Mouse (Mus musculus) brown adipose tissue, adult 24 weeks (tissue): ENCODE measurements around the gene Fbxo34. TPM values are rescaled to one million over a fixed set of nuclear protein-coding genes. Genes with fewer than 3 reads are reported as not detected.

ENCODE experiments used
- H3K27ac ChIP-seq: fragments of 200-500 bp; replicated peaks from 2 replicates; pipeline ENCODE4 v1.5.1; 2012; ENCODE audit warnings: low read depth, mild to moderate bottlenecking, low read length
- H3K4me1 ChIP-seq: fragments of 200-500 bp; 2 replicates; pipeline ENCODE4 v1.6.1; 2012; ENCODE audit warnings: low read length, mixed read lengths; ENCODE audit not compliant: control insufficient read depth, insufficient read depth, insufficient read length
- H3K4me3 ChIP-seq: fragments of 200-500 bp; 2 replicates; pipeline ENCODE4 v1.5.1; 2012; ENCODE audit warnings: low read depth, mild to moderate bottlenecking, low read length, moderate library complexity; ENCODE audit not compliant: insufficient read depth
- polyA plus RNA-seq: library from polyadenylated mRNA; stranded (reverse); fragments of >200 nt; gene quantifications from 2 replicates; pipeline ENCODE4 v1.2.4, GENCODE M21; 2012; ENCODE audit not compliant: missing spikeins, insufficient read depth, insufficient read length

Fbxo34 gene
- polyA plus RNA-seq, 1 experiment: 4.9 TPM

DNA sequence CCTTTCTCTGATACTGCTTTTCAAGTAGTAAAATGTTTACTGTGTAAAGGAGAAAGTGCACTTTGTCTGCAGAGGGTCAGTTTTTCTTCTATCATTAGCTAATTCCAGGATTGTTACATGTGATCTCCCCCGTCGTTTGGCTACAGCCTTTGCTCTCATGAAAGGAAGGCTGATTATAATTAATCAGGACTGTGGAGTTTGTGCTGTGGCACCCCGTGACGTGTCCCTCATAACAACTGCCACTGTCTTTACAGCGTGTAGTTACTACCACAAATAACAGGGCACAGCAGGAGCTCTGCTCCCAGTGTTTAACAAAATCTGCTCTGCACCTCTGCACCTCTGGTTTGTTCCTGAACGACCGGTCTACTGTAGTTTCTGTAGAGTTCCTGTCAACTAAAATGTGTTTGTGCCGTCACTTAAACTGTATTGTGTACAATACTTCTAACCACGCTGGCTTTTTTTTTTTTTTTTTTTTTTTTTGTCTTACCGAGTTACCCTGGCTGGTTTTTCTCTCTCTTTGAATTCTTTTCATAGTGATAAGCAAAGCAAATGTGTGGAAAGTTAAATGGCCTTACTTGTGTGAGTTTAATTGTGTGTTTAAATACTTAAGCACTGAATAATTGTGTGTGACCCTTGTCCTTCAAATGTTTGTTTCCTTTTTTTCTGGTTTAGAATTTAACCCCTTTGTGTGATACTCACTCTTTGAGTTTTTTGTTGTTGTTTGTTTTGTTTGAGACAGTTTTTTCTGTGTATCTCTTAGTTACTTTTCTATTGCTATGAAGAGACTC lies 39.3 kb downstream of the Fbxo34 start:
- H3K27ac ChIP-seq: peak overlapping the region; percentile 82
- peak overlapping the region; percentile 7; the same call in 1 of the 2 replicates for H3K4me3 ChIP-seq
- peaks cover 27% of the 10 kb centered on the region for H3K4me1 ChIP-seq

DNA sequence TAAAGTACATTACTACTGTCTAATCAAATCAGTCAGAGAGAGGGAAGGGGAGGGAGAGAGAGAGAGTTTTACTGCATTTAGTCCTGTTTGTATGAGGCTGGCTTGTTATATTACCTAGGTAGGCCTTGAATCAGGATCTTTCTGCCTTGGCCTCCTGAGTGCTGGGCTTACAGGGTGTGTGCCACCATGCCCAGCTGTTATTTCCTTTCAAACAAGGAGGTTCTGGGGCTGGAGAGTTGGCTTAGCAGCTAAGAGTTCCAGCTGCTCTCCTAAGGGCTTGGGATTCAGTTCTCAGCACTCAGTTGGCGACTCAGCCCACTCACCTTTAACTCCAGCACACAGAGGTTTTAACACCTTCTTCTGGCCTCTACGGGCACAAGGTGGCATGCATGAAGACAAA lies 40.5 kb downstream of the Fbxo34 start:
- H3K4me3 ChIP-seq: no peak overlapping the region
- peaks cover 27% of the 10 kb centered on the region for H3K4me1 ChIP-seq
- H3K27ac ChIP-seq: peak overlapping the region; percentile 15; the same call in 1 of the 2 replicates

DNA sequence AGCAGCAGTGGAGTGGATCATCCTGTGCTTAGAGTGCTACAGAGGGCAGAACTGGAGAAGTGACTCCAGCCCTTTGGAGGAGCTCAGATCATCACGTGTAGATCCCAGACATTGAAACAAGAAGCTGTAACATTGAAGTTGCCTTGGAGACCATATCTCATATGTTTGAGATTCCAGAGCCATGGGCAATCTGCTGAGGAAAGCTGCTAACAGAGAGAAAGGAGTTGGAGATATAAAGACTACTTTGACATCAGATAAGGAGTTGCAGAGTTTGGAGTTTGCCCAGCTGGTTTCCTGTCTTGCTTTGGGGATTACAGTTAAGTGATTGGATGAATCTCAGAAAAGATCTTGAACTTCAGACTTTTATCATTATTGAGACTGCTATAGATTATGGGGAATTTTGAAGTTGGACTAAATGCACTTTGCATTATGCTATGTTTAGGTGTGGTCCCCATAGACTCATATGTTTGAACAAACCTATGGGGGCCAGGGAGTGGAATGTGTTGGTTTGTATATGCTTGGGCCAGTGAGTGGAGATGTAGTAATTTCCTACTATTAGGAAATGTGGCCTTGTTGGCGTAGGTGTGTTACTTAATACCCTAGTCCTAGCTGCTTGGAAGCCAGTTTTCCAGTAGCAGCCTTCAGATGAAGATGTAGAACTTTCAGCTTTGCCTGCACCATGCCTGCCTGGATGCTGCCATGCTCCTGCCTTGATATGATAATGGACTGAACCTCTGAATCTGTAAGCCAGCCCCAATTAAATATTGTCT lies 43.6 kb downstream of the Fbxo34 start:
- H3K4me1 ChIP-seq: peaks cover 21% of the 10 kb centered on the region
- H3K4me3 ChIP-seq: no peak overlapping the region
- no peak overlapping the region for H3K27ac ChIP-seq

DNA sequence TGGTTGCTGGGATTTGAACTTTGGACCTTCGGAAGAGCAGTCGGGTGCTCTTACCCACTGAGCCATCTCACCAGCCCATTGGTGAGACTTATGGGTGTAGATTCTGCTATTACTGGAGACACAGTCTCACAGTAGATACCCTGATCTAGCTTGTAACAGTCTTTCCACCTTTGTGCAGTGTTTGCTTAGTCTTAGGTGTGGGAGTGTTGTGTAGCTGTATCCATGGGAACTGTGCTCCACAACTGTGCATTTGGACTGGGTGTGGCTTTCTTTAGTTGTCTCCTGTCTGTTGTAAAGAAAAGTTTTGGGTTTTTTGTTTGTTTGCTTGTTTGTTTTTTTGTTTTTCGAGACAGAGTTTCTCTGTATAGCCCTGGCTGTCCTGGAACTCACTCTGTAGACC lies 45.7 kb downstream of the Fbxo34 start:
- Histone ChIP-seq H3K27ac (no peak overlapping the region), H3K4me3 (no peak overlapping the region), H3K4me1 (peaks cover 8% of the 10 kb centered on the region)

DNA sequence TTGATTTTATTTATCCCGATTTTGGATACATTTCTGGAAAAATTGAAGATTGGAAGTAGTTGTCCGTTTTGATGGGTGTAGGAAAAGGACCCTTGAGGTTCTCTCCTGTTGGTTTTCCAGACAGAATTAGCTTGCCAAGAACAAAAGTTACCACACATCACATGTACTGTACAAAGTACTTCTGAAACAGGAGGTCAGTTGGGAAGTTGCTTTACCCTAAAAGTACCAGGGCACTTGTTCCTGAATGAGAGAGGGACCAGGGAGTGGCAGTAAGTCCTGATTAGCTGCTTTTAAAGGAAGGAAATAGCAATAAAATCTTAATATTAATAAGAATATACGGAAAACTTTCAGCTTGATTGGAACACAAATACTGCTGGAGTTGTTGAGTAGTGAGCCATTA lies 46.9 kb downstream of the Fbxo34 start:
- peak overlapping the region; percentile 17; the same call in 1 of the 2 replicates for H3K27ac ChIP-seq
- H3K4me3 ChIP-seq: no peak overlapping the region

DNA sequence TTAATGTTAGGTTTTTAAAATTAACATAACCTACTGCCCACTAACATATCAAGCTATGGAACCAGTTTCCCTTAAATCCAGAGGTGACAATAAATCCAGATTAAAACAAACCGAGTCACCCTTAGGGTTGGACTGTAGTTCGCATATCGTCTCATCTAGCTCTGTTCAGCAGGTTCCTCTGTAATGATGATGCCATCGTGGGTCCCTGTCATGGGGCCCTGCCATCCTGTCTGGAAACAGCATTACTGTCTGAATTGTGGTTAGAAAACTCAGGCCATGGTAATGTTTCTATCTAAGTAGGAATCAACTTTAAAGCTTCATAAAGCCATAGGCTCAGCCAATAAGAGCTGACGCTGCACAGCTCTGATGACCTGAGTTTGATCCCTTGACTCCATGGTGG lies 48.4 kb downstream of the Fbxo34 start:
- Histone ChIP-seq H3K4me1 (peaks cover 10% of the 10 kb centered on the region), H3K27ac (no peak overlapping the region), H3K4me3 (no peak overlapping the region)

More for the DNA sequence above, 46.9 kb downstream of the Fbxo34 start:
- H3K4me1 ChIP-seq: peaks cover 8% of the 10 kb centered on the region

DNA sequence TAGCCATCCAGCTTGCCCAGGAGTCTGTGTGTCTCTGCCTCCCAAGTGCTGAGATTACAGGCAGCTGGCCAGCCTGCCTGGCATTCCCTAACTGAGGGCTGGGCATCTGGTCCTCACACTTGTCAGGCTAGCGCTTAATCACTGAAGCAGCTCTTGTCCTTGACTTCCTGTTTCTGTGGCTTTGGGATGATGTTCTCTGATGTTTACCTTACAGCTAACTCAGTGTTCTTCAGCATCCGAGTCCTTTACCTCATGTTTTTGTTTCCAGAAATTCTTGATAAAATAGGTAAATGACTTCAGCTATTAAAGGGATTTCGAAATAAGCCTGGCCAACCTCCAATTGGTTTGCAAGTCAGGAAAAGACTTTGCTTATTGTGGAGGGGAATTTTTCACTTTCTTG lies 53.8 kb downstream of the Fbxo34 start:
- Histone ChIP-seq H3K27ac (peak overlapping the region; percentile 23; the same call in 1 of the 2 replicates), H3K4me3 (no peak overlapping the region)

DNA sequence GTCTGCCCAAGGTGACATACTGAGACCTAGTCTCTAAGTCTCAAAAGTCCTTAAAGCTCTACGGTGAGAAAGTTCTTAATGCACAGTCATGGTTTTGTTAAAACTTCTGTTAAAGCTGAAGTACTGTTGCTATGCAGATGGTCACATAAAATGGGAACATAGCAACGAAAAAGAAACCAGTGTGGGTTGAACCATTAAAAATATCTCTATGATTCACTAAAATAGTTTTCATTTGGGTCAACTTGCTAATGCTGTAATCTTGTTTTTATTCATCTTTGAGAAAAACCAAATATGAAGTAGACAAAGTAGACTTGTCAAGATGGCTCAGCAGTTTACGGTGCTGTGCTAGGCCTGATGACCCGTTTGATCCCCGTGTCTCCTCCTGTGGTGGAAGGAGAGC lies 56.5 kb downstream of the Fbxo34 start:
- Histone ChIP-seq H3K4me1 (peaks cover 11% of the 10 kb centered on the region), H3K27ac (no peak overlapping the region)

More for the DNA sequence above, 53.8 kb downstream of the Fbxo34 start:
- peaks cover 8% of the 10 kb centered on the region for H3K4me1 ChIP-seq

DNA sequence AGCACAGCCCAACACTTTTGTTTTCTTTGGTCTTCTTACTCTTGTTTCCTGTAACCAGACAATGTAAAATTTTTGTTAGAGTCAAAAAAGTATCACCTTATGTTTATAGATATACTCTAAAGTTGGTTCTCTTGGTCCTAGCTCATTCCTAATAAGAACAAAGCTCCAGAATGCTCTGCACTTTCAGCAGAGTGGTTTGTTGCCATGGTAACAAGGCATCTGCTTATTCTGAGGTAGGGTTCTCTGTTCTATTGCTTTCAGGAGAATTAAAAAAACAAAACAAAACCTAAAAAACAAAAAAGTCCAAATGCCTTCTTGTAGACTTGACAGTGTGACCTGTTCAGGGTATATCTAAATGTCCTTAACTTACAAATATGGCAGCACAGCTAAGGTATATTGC lies 57.8 kb downstream of the Fbxo34 start:
- peaks cover 9% of the 10 kb centered on the region for H3K4me1 ChIP-seq
- H3K27ac ChIP-seq: no peak overlapping the region
- H3K4me3 ChIP-seq: no peak overlapping the region

More for the DNA sequence above, 56.5 kb downstream of the Fbxo34 start:
- H3K4me3 ChIP-seq: no peak overlapping the region

DNA sequence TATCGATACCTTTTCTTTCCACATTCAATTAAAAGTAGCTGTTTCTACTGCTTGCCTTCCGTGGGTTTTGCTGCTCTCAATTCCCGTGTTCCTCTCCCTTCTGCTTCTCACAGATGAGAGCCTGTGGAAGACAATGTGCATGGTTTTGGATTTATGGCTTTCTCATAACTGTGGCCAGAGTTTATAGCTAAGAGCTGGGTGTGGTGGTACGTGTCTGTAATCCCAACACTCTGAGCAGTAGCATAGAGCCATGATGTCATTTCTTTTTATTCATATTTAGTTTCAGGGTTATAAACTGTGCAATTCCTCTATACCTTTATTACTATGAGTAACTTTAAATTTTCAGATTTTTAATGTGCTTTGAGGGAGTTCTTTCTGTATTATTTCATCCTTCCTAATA lies 60.0 kb downstream of the Fbxo34 start:
- Histone ChIP-seq H3K4me3 (no peak overlapping the region), H3K4me1 (peaks cover 11% of the 10 kb centered on the region), H3K27ac (no peak overlapping the region)

DNA sequence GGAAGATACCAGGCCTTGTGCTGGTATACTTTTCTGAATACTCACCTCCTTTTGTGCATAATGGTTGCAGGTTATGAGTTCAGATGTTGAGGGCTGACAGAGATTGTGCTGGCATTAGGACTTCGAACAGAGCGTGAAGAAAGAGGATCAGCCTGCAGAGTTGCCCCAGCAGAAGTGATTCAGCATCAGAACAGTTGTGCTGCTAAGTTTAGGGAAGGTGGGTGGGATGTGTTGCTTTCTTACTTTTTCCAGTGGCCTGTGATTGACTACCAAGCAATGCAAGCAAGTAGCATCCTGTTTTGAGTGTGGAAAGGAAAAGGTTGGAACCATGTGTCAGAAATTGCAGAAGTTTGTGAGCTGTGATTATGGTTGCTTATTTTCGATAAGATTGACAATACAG lies 63.4 kb downstream of the Fbxo34 start:
- Histone ChIP-seq H3K4me3 (no peak overlapping the region), H3K27ac (no peak overlapping the region), H3K4me1 (peaks cover 7% of the 10 kb centered on the region)

DNA sequence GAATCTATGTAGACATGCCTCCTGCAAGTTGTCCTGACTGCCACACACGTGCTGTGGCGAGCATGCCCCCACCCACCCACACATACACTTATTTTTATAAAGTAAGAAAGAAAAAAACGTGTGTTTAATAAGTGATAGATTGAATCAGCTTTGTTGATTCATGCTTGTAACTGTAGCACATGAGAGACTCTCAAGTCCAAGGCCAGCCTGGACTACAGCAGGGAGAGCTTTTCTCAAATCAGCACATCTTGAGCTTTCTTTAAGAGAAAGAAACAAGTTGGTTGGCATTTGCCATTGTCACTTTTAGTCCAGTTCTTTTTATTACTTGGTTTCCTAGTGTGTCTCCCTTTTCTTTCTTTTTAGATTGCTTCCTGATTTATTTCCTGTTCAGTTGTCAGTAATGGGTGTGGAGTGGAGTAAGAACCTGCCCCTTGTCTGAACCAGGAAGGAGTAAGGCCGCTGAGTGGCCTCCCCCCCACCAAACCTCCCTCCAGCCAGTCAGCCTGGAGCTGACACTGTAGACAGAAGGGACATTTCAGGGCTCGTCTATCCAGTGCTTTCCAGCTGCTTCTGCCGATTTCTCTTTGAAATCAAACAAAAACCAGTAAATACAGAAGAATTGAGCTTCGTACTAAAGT lies 64.7 kb downstream of the Fbxo34 start:
- Histone ChIP-seq H3K27ac (peak overlapping the region; percentile 70), H3K4me1 (peaks cover 6% of the 10 kb centered on the region), H3K4me3 (no peak overlapping the region)

DNA sequence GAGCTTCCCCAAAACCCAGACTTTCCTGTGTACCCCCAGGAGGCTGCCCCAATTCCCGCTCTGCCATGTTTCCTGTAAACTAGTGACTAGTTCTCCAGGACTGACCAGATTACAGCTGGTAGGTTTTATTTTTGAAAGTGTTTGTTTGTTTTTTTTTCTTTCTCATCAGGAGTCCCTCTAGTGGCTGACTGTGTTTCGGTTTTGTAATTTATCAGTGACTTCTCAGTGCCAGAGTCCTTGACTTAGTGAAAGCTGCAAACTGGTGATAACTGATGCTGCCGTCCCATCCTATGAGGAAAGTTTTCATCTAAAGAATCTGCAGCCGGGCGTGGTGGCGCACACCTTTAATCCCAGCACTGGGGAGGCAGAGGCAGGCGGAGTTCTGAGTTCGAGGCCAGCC lies 65.4 kb downstream of the Fbxo34 start:
- Histone ChIP-seq H3K4me1 (peaks cover 5% of the 10 kb centered on the region), H3K4me3 (no peak overlapping the region), H3K27ac (peak overlapping the region; percentile 70)

DNA sequence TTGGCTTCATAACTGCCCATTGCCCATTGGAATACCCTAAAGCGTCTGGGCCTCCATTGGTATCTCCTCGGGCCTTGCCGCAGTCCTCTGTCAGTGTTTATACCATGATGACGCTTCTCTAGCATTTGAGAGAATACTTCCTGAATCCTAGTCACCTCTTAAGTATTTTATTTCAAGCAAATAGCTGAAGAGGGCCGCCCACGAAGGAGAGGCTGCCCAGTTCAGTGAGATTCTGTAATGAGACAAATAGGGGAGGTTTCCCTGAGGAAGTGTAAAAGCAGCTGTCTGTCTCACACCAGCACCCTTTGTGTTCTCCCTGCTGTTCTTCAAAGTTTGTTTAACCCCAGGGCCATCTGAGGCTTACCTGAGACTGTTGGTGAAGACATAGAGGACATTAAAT lies 66.5 kb downstream of the Fbxo34 start:
- no peak overlapping the region for H3K4me3 ChIP-seq
- H3K4me1 ChIP-seq: peaks cover 4% of the 10 kb centered on the region
- H3K27ac ChIP-seq: no peak overlapping the region

DNA sequence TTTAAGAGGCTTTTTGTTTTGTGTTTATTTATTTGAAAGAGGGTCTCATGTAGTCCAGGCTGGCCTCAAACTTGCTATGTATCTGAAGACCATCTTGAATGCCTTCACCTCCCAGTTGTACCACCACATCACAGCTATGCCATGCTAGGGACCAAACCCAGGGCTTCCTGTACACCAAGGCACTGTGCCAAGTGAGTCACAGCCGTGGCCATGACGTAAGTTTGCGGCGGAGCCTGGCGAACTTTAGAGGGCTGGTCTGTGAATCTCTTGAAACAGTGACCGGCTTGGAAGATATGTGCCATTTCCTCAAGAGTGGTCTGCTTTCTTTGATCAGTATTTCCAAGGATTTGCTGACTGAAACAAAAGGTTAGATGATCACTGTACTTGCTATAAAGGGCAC lies 68.4 kb downstream of the Fbxo34 start:
- Histone ChIP-seq H3K27ac (no peak overlapping the region), H3K4me1 (no peaks in the 10 kb centered on the region; the same call in 1 of the 2 replicates), H3K4me3 (no peak overlapping the region)
